Mouse (Mus musculus) myocyte (in vitro differentiated cells): ENCODE data around the gene Pvr.

Source experiments
- CEBPB ChIP-seq: IDR thresholded peaks from 2 replicates; pipeline ENCODE4 v1.6.1; 2011; ENCODE audit warnings: mild to moderate bottlenecking, moderate library complexity; ENCODE audit not compliant: poor library complexity, insufficient read depth, severe bottlenecking
- E2F4 ChIP-seq: IDR thresholded peaks from one replicate; pipeline ENCODE4 v1.6.1; 2011; ENCODE audit warnings: mild to moderate bottlenecking, control low read depth, moderate library complexity; ENCODE audit not compliant: insufficient read depth
- MAX ChIP-seq: IDR thresholded peaks from one replicate; pipeline ENCODE4 v1.6.1; 2011; ENCODE audit warnings: low read depth, mild to moderate bottlenecking, control low read depth
- MYOG ChIP-seq, 3 experiments: IDR thresholded peaks; one replicate each; pipeline ENCODE4 v1.6.1; 2011; ENCODE audit warnings: control low read depth in 2 of 3, low read depth in 2 of 3, mild to moderate bottlenecking in 2 of 3; ENCODE audit not compliant: insufficient read length in 2 of 3, control insufficient read depth in 1 of 3, insufficient read depth in 1 of 3
- POLR2A ChIP-seq: IDR thresholded peaks from one replicate; pipeline ENCODE4 v1.6.1; 2011; ENCODE audit warnings: low read depth, mild to moderate bottlenecking, control low read depth, moderate library complexity; ENCODE audit not compliant: insufficient read length
- POLR2AphosphoS2 ChIP-seq: IDR thresholded peaks from one replicate; pipeline ENCODE4 v1.6.1; 2011; ENCODE audit warnings: low read depth, control low read depth; ENCODE audit not compliant: insufficient read length
- TCF12 ChIP-seq: IDR thresholded peaks from one replicate; pipeline ENCODE4 v1.6.1; 2011; ENCODE audit warnings: mild to moderate bottlenecking, control low read depth; ENCODE audit not compliant: poor library complexity, insufficient read depth, severe bottlenecking
- TCF3 ChIP-seq: IDR thresholded peaks from one replicate; pipeline ENCODE4 v1.6.1; 2011; ENCODE audit warnings: low read depth, control low read depth; ENCODE audit not compliant: insufficient read length
- USF1 ChIP-seq: IDR thresholded peaks from one replicate; pipeline ENCODE4 v1.6.1; 2011; ENCODE audit warnings: low read depth, mild to moderate bottlenecking, control low read depth, moderate library complexity

DNA sequence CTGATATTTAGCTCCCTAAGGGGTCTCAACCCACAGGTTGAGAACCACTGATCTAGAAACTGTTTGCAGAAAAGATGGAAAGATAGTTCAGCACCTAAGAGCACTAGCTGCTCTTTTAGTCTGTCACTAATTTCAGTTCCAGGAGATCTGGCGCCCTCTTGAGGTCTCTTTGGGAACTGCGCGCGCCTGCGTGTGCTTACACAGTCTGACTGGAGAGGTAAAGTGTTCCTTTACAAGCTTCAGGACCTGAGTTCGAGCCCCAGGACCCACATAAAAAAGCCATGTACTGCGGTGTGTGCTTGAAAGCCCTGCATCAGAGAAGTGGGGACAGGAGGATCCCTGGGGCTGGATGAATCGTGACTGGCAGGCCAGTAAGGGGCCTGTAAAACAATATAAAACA is 31.1 kb downstream of the Pvr start:
- TF ChIP-seq POLR2A (no peak), POLR2AphosphoS2 (no peak), USF1 (no peak), MYOG (IDR thresholded peaks at IDR 0.05; ENCODE audit: control insufficient read depth in 1 of 3, insufficient read depth in 1 of 3, insufficient read length in 2 of 3, low read depth in 2 of 3) (no peak), TCF3 (no peak), E2F4 (no peak), MAX (no peak), CEBPB (no peak), TCF12 (no peak)
